In genomic region chr6:50973231-50973654, GRCm38 (mm10) we compare ENCODE assay signal across 12 mouse cellular contexts.
A peak's percentile ranks its signal among the peaks of the same experiment; 100 is the strongest.
DNase-seq lines count a peak whose midpoint lies in the region; ATAC-seq and TF ChIP-seq lines count a peak whose summit lies in the region.
"Had no signal": no experiment of that assay in that cellular context is flagged by ENCODE, and none has a peak within 500 bp of the region (broad histone marks: within the 10 kb centered on the region; RNA-seq: fewer than 3 reads in every experiment).

No protein-coding gene starts in this region.

- H3K4me1 ChIP-seq in lung, postnatal 0 days (ENCODE audit: insufficient read depth, low read depth, low read length): peaks cover 20% of the 10 kb centered on the region; the same call in 1 of the 2 replicates
- peaks cover 16% of the 10 kb centered on the region for H3K4me1 ChIP-seq in lung, adult 2 months (ENCODE audit: control insufficient read depth, insufficient read depth, low read length)
- H3K4me1 ChIP-seq in stomach, embryonic 16.5 days (ENCODE audit: control insufficient read depth, insufficient read depth, low read length): peaks cover 19% of the 10 kb centered on the region
- no peaks in the 10 kb centered on the region for H3K4me1 ChIP-seq in midbrain, embryonic 11.5 days (ENCODE audit: control insufficient read depth, insufficient read depth, low read length)
- H3K4me1 ChIP-seq: liver, embryonic 12.5 days; midbrain, embryonic 15.5 days had no signal

- no peak overlapping the region for H3K27ac ChIP-seq in lung, postnatal 0 days (ENCODE audit: low read length)
- peak overlapping the region; percentile 48 for H3K27ac ChIP-seq in stomach, embryonic 16.5 days (ENCODE audit: low read length)
- no peak overlapping the region for H3K27ac ChIP-seq in midbrain, embryonic 11.5 days (ENCODE audit: low read depth, low read length)
- H3K27ac ChIP-seq: liver, embryonic 12.5 days; midbrain, embryonic 15.5 days had no signal

- H3K4me2 ChIP-seq in lung, postnatal 0 days (replicated peaks; ENCODE audit: low read depth, low read length): no peak overlapping the region
- no peak overlapping the region for H3K4me2 ChIP-seq in stomach, embryonic 16.5 days (ENCODE audit: low read depth, low read length)
- H3K4me2 ChIP-seq in midbrain, embryonic 11.5 days: no peak overlapping the region
- H3K4me2 ChIP-seq: liver, embryonic 12.5 days; midbrain, embryonic 15.5 days had no signal

- no peak overlapping the region for H3K4me3 ChIP-seq in lung, postnatal 0 days (ENCODE audit: low read depth, low read length)
- H3K4me3 ChIP-seq in lung, adult 2 months (replicated peaks; ENCODE audit: extremely low read depth, low read depth, low read length): no peak overlapping the region
- H3K4me3 ChIP-seq in stomach, embryonic 16.5 days (replicated peaks; ENCODE audit: low read length): no peak overlapping the region
- H3K4me3 ChIP-seq in midbrain, embryonic 11.5 days (ENCODE audit: low read depth, low read length): no peak overlapping the region
- H3K4me3 ChIP-seq: liver, embryonic 12.5 days; midbrain, embryonic 15.5 days had no signal

- TF ChIP-seq EP300 in lung, postnatal 0 days (IDR thresholded peaks at IDR 0.05): peak; percentile 98

- H3K9ac ChIP-seq in lung, postnatal 0 days (replicated peaks; ENCODE audit: low read depth): no peak overlapping the region
- H3K9ac ChIP-seq in stomach, embryonic 16.5 days (ENCODE audit: low read length): no peak overlapping the region
- no peak overlapping the region for H3K9ac ChIP-seq in midbrain, embryonic 11.5 days (ENCODE audit: low read length)
- H3K9ac ChIP-seq: liver, embryonic 12.5 days; midbrain, embryonic 15.5 days had no signal

- H3K36me3 ChIP-seq in lung, postnatal 0 days (ENCODE audit: insufficient read depth, low read length): no peaks in the 10 kb centered on the region
- no peaks in the 10 kb centered on the region for H3K36me3 ChIP-seq in stomach, embryonic 16.5 days (ENCODE audit: control insufficient read depth, insufficient read depth, low read length)
- H3K36me3 ChIP-seq in midbrain, embryonic 11.5 days (ENCODE audit: control insufficient read depth, insufficient read depth, low read length): no peaks in the 10 kb centered on the region
- H3K36me3 ChIP-seq: liver, embryonic 12.5 days; midbrain, embryonic 15.5 days had no signal

- H3K9me3 ChIP-seq in lung, postnatal 0 days (ENCODE audit: low read length): no peaks in the 10 kb centered on the region
- H3K9me3 ChIP-seq in stomach, embryonic 16.5 days (replicated peaks; ENCODE audit: control insufficient read depth, low read length): no peaks in the 10 kb centered on the region
- H3K9me3 ChIP-seq in midbrain, embryonic 11.5 days (ENCODE audit: control insufficient read depth, low read length): no peaks in the 10 kb centered on the region
- H3K9me3 ChIP-seq: liver, embryonic 12.5 days; midbrain, embryonic 15.5 days had no signal

- TF ChIP-seq POLR2A in lung, adult 2 months (IDR thresholded peaks at IDR 0.05; ENCODE audit: borderline replicate concordance, extremely low read depth, low read depth, low read length): no peak

- 53% methylated on average over 2 of the region's 2 CpGs for whole genome bisulfite sequencing in lung, postnatal 0 days
- WGBS in lung, adult 2 months: 34% methylated on average over 2 of the region's 2 CpGs
- 70% methylated on average over 2 of the region's 2 CpGs for WGBS in stomach, embryonic 16.5 days
- WGBS in midbrain, embryonic 11.5 days: 93% methylated on average over 2 of the region's 2 CpGs

- DNase-seq in adrenal gland, postnatal 14 days: peak; percentile 34
- no peak for DNase-seq in adrenal gland, adult 2 months
- peak; percentile 34 for DNase-seq in lung, postnatal 0 days (ENCODE audit: low spot score)
- no peak for DNase-seq in lung, adult 2 months
- DNase-seq in kidney, adult 8-10 months: peak; percentile 11 to 24
- no peak for DNase-seq in midbrain, embryonic 11.5 days (ENCODE audit: low spot score, missing footprints)
- DNase-seq: thymus, postnatal 36 days had no signal

- TF ChIP-seq CTCF in lung, postnatal 0 days (IDR thresholded peaks at IDR 0.05): no peak
- TF ChIP-seq CTCF in lung, adult 2 months (IDR thresholded peaks at IDR 0.05; ENCODE audit: insufficient read depth, low read length): no peak

- H3K27me3 ChIP-seq in lung, postnatal 0 days (replicated peaks; ENCODE audit: insufficient read depth, low read length): no peaks in the 10 kb centered on the region
- no peaks in the 10 kb centered on the region for H3K27me3 ChIP-seq in stomach, embryonic 16.5 days (ENCODE audit: control insufficient read depth, insufficient read depth, low read length)
- H3K27me3 ChIP-seq in midbrain, embryonic 11.5 days (ENCODE audit: control insufficient read depth, insufficient read depth, low read length): no peaks in the 10 kb centered on the region
- H3K27me3 ChIP-seq: liver, embryonic 12.5 days; midbrain, embryonic 15.5 days had no signal

- ATAC-seq in lung, postnatal 0 days: peak; percentile 73
- ATAC-seq in stomach, embryonic 16.5 days (ENCODE audit: insufficient read depth, low FRiP score): no peak
- ATAC-seq in inflammation-experienced regulatory T-cells, adult 6 months: no peak
- ATAC-seq in midbrain, embryonic 11.5 days (ENCODE audit: low FRiP score): no peak
- ATAC-seq: forebrain, embryonic 16.5 days; liver, embryonic 12.5 days; midbrain, embryonic 15.5 days had no signal

Comparison
In these comparisons a context has a peak if more than half of its experiments do, and no peak if none do; other contexts are left out.
1. DNase-seq: peak in adrenal gland, postnatal 14 days (single experiment), lung, postnatal 0 days (single experiment) and kidney, adult 8-10 months (2 of 2); none in adrenal gland, adult 2 months (single experiment), lung, adult 2 months (single experiment) and midbrain, embryonic 11.5 days (single experiment).